Mouse (Mus musculus) E14TG2a.4 (cell line): ENCODE results near the gene Prkce.

ENCODE experiments used
- CTCF ChIP-seq: conservative IDR thresholded peaks from 2 replicates; pipeline ENCODE4 v1.5.1; 2014; ENCODE audit warnings: low read length
- NANOG ChIP-seq: IDR thresholded peaks from 2 replicates; pipeline ENCODE4 v1.6.1; 2014; ENCODE audit warnings: borderline replicate concordance, low read length, mixed read lengths
- POU5F1 ChIP-seq: IDR thresholded peaks from 2 replicates; pipeline ENCODE4 v1.6.1; 2014; ENCODE audit warnings: low read length, borderline replicate concordance

DNA sequence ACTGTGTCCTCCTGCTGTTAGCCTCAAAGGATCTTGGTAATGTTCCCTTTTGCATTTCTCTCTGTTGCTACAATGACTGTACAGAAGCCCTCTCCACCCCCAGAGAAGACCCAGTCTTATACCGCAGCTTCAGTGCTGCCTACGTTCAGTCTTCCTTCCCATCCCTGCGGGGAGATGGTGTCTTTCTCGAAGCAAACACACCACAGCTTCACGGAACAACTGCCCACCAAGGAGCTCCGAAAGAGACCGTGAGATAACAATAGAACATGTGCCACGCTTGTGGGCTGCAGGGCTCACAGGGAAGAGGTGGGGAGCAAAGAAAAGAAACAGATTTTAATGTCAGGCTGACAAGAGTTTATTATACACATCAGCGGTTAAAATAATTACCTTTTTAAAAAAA lies 46.7 kb downstream of the Prkce start:
- TF ChIP-seq CTCF = no peak
- no peak for TF ChIP-seq NANOG
- TF ChIP-seq POU5F1 = no peak
